Mouse (Mus musculus) mature B cell (primary cell): Measurements from ENCODE around the gene Fbxo46.

Experiments used
- in situ Hi-C: fragments of 300-500 bp; cut with MboI; formaldehyde crosslinking; loops from 2 replicates; pipeline ENCODE4 v1.14.3; 2019

Fbxo46 gene

GRCm38 (mm10) chr7:19166990-19167389 lies 47.3 kb downstream of the Fbxo46 start:
- in situ Hi-C loops, result loop anchor here (10.0 kb wide), 1 partner anchor 108 kb away; the partner anchor contains the start of gene Vasp

GRCm38 (mm10) chr7:19169506-19169905 lies 49.8 kb downstream of the Fbxo46 start:
- in situ Hi-C loops, result loop anchor here (10.0 kb wide), 1 partner anchor 105 kb away; the partner anchor contains the start of gene Vasp

GRCm38 (mm10) chr7:19170142-19170541 lies 50.5 kb downstream of the Fbxo46 start:
- in situ Hi-C loops, result no loop called here

GRCm38 (mm10) chr7:19171831-19172230 lies 52.2 kb downstream of the Fbxo46 start:
- in situ Hi-C loops, result no loop called here

GRCm38 (mm10) chr7:19172874-19173273 lies 53.2 kb downstream of the Fbxo46 start:
- in situ Hi-C loops, result no loop called here

GRCm38 (mm10) chr7:19175708-19176515 lies 56.3 kb downstream of the Fbxo46 start, which contains the start of gene Eml2:
TSS of gene Eml2 (plus strand) at chr7:19176421.
- in situ Hi-C loops, result no loop called here

GRCm38 (mm10) chr7:19176516-19176947 lies 56.9 kb downstream of the Fbxo46 start:
- in situ Hi-C loops, result no loop called here

GRCm38 (mm10) chr7:19177216-19177615 lies 57.6 kb downstream of the Fbxo46 start:
- in situ Hi-C loops, result no loop called here

- in situ Hi-C loops, result no loop called here
Measured at GRCm38 (mm10) chr7:19178035-19178434, 58.4 kb downstream of the Fbxo46 start.

GRCm38 (mm10) chr7:19178443-19179092 lies 58.9 kb downstream of the Fbxo46 start:
- in situ Hi-C loops, result no loop called here

GRCm38 (mm10) chr7:19179173-19179572 lies 59.5 kb downstream of the Fbxo46 start:
- in situ Hi-C loops, result no loop called here

- in situ Hi-C loops, result loop anchor here (5.0 kb wide), 1 partner anchor 42 kb away; no protein-coding TSS in a partner anchor
Measured at GRCm38 (mm10) chr7:19179936-19180335, 60.3 kb downstream of the Fbxo46 start.

- in situ Hi-C loops, result loop anchor here (5.0 kb wide), 1 partner anchor 41 kb away; no protein-coding TSS in a partner anchor
Measured at GRCm38 (mm10) chr7:19180862-19181429, 61.3 kb downstream of the Fbxo46 start.

GRCm38 (mm10) chr7:19184250-19184649 lies 64.6 kb downstream of the Fbxo46 start:
- in situ Hi-C loops, result loop anchor here (5.0 kb wide), 1 partner anchor 38 kb away; no protein-coding TSS in a partner anchor

GRCm38 (mm10) chr7:19184758-19185157 lies 65.1 kb downstream of the Fbxo46 start:
- in situ Hi-C loops, result loop anchor here (5.0 kb wide), 1 partner anchor 38 kb away; no protein-coding TSS in a partner anchor
